Mouse (Mus musculus): ENCODE measurements around the gene Dnajb14.

GRCm38 (mm10) chr3:137868094-137868913, 829 bp downstream of the Dnajb14 start:
- TF ChIP-seq CTCF (IDR thresholded peaks at IDR 0.05; ENCODE audit: low read depth, low read length), result no peak
- TF ChIP-seq POLR2A (IDR thresholded peaks at IDR 0.05; ENCODE audit: extremely low read depth, insufficient read depth, low read length), result no peak

Data from liver, adult 2 months (tissue).